Mouse (Mus musculus) embryonic facial prominence, embryonic 13.5 days (tissue): Measurements from ENCODE around the gene Abt1. TPM values are rescaled to one million over a fixed set of nuclear protein-coding genes. Genes with fewer than 3 reads are reported as not detected.
"Not testable (repeated sequence)": the region's sequence is repeated elsewhere in the genome, so short reads cannot be mapped to it uniquely, and the experiment has no call there.

Experiments
- ATAC-seq: fragments of 200-750 bp; cut with Nextera tagmentation; 2 replicates; pipeline ENCODE4 v1.8.0; 2017; ENCODE audit warnings: low read depth; ENCODE audit not compliant: insufficient number of reproducible peaks, insufficient read depth, low FRiP score, low TSS enrichment
- H3K27ac ChIP-seq: fragments of 300-500 bp; sonication (generic); 2 replicates; pipeline ENCODE4 v1.5.1; 2015; ENCODE audit warnings: moderate library complexity, mild to moderate bottlenecking, inconsistent platforms
- H3K27me3 ChIP-seq: fragments of 300-500 bp; sonication (generic); 2 replicates; pipeline ENCODE4 v1.6.1; 2015; ENCODE audit warnings: mild to moderate bottlenecking, inconsistent platforms
- H3K36me3 ChIP-seq: fragments of 300-500 bp; sonication (generic); 2 replicates; pipeline ENCODE4 v1.6.1; 2015; ENCODE audit warnings: mild to moderate bottlenecking, inconsistent platforms
- H3K4me1 ChIP-seq: fragments of 300-500 bp; sonication (generic); 2 replicates; pipeline ENCODE4 v1.6.1; 2015; ENCODE audit warnings: inconsistent platforms
- H3K4me2 ChIP-seq: fragments of 300-500 bp; sonication (generic); 2 replicates; pipeline ENCODE4 v1.6.1; 2015; ENCODE audit warnings: moderate library complexity, mild to moderate bottlenecking, inconsistent platforms
- H3K4me3 ChIP-seq: fragments of 300-500 bp; sonication (generic); 2 replicates; pipeline ENCODE4 v1.5.1; 2015; ENCODE audit warnings: mild to moderate bottlenecking, inconsistent platforms
- H3K9ac ChIP-seq: fragments of 300-500 bp; sonication (generic); 2 replicates; pipeline ENCODE4 v1.6.1; 2015; ENCODE audit warnings: mild to moderate bottlenecking, inconsistent platforms
- H3K9me3 ChIP-seq: fragments of 300-500 bp; sonication (generic); 2 replicates; pipeline ENCODE4 v1.6.1; 2016; ENCODE audit warnings: inconsistent platforms
- WGBS: fragments of 180-500 bp; shearing (Covaris S2); methylation state at CpG from one replicate; pipeline ENCODE4 v1.1.7; 2015; ENCODE audit warnings: mixed read lengths; 5-methylcytosine and 5-hydroxymethylcytosine counted together
- polyA plus RNA-seq: library from polyadenylated mRNA; unstranded; fragments of >200 nt; fragmentation: Nextera tagmentation; extraction: Ambion mirVana; gene quantifications from 2 replicates; pipeline ENCODE4 v1.2.1, GENCODE M21; 2015

The Abt1 gene
- polyA plus RNA-seq, 1 experiment from 2014 or later = 14.6 TPM

GRCm38 (mm10) chr13:23412211-23412629 lies 11.4 kb downstream of the Abt1 start:
- Histone ChIP-seq H3K4me3 (peak overlapping the region; percentile 43), H3K27me3 (peaks cover 31% of the 10 kb centered on the region), H3K4me1 (peaks cover 13% of the 10 kb centered on the region), H3K4me2 (peak overlapping the region; percentile 63), H3K9me3 (no peaks in the 10 kb centered on the region), H3K27ac (no peak overlapping the region), H3K36me3 (0 out of 2 replicates have a peak, but pooled peaks cover 4% of the 10 kb centered on the region), H3K9ac (peak overlapping the region; percentile 57)
- no peak for ATAC-seq
- 0% methylated on average over 20 of the region's 20 CpGs for WGBS

- ATAC-seq = no peak
- Histone ChIP-seq H3K27me3 (peaks cover 31% of the 10 kb centered on the region), H3K27ac (no peak overlapping the region), H3K4me1 (peaks cover 13% of the 10 kb centered on the region), H3K9ac (0 out of 2 replicates have a peak overlapping the region, but pooled peaks have one; percentile 57), H3K4me2 (peak overlapping the region; percentile 63), H3K4me3 (peak overlapping the region; percentile 43), H3K36me3 (0 out of 2 replicates have a peak, but pooled peaks cover 3% of the 10 kb centered on the region), H3K9me3 (no peaks in the 10 kb centered on the region)
- 3% methylated on average over 29 of the region's 29 CpGs for WGBS
These were observed 12.1 kb downstream of the Abt1 start for GRCm38 (mm10) chr13:23411311-23412210.

GRCm38 (mm10) chr13:23410632-23411031 lies 13.0 kb downstream of the Abt1 start:
- WGBS = 69% methylated on average over 9 of the region's 9 CpGs
- ATAC-seq = no peak
- peaks cover 31% of the 10 kb centered on the region for H3K27me3 ChIP-seq
- H3K9ac ChIP-seq = no peak overlapping the region
- H3K4me3 ChIP-seq = no peak overlapping the region
- H3K4me1 ChIP-seq = peaks cover 13% of the 10 kb centered on the region
- H3K9me3 ChIP-seq = no peaks in the 10 kb centered on the region
- no peak overlapping the region for H3K4me2 ChIP-seq
- no peaks in the 10 kb centered on the region for H3K36me3 ChIP-seq
- no peak overlapping the region for H3K27ac ChIP-seq

- Histone ChIP-seq H3K4me1 (peaks cover 10% of the 10 kb centered on the region; the same call in 1 of the 2 replicates), H3K9ac (no peak overlapping the region), H3K4me3 (no peak overlapping the region), H3K9me3 (no peaks in the 10 kb centered on the region), H3K27me3 (peaks cover 29% of the 10 kb centered on the region), H3K27ac (no peak overlapping the region), H3K4me2 (0 out of 2 replicates have a peak overlapping the region, but pooled peaks have one; percentile 65), H3K36me3 (no peaks in the 10 kb centered on the region)
- WGBS = 5% methylated on average over 2 of the region's 2 CpGs
- no peak for ATAC-seq
These were observed 21.0 kb downstream of the Abt1 start for GRCm38 (mm10) chr13:23402626-23403025.

GRCm38 (mm10) chr13:23401683-23402527 lies 21.8 kb downstream of the Abt1 start:
- H3K27me3 ChIP-seq = peaks cover 36% of the 10 kb centered on the region
- ATAC-seq = no peak
- peak overlapping the region; percentile 65 for H3K9ac ChIP-seq
- peaks cover 10% of the 10 kb centered on the region; the same call in 1 of the 2 replicates for H3K4me1 ChIP-seq
- no peaks in the 10 kb centered on the region for H3K36me3 ChIP-seq
- peak overlapping the region; percentile 41 for H3K4me3 ChIP-seq
- H3K9me3 ChIP-seq = no peaks in the 10 kb centered on the region
- peak overlapping the region; percentile 65 for H3K4me2 ChIP-seq
- H3K27ac ChIP-seq = no peak overlapping the region
- WGBS = 2% methylated on average over 19 of the region's 19 CpGs

GRCm38 (mm10) chr13:23400771-23401682 lies 22.6 kb downstream of the Abt1 start:
- no peak overlapping the region for H3K27ac ChIP-seq
- H3K36me3 ChIP-seq = no peaks in the 10 kb centered on the region
- peaks cover 44% of the 10 kb centered on the region for H3K27me3 ChIP-seq
- ATAC-seq = no peak
- peak overlapping the region; percentile 65 for H3K4me2 ChIP-seq
- H3K4me1 ChIP-seq = peaks cover 16% of the 10 kb centered on the region; the same call in 1 of the 2 replicates
- H3K9me3 ChIP-seq = no peaks in the 10 kb centered on the region
- 5% methylated on average over 24 of the region's 24 CpGs for WGBS
- H3K4me3 ChIP-seq = peak overlapping the region; percentile 41
- no peak overlapping the region for H3K9ac ChIP-seq

- not testable (repeated sequence) for H3K27ac ChIP-seq, H3K9ac ChIP-seq, ATAC-seq, H3K36me3 ChIP-seq, H3K9me3 ChIP-seq
- Histone ChIP-seq H3K27me3 (peaks cover 69% of the 10 kb centered on the region), H3K4me2 (peak overlapping the region; percentile 76; the same call in 1 of the 2 replicates), H3K4me3 (peak overlapping the region; percentile 48), H3K4me1 (peaks cover 13% of the 10 kb centered on the region; the same call in 1 of the 2 replicates)
- 6% methylated on average over 14 of the region's 14 CpGs for WGBS
These were observed 26.8 kb downstream of the Abt1 start for GRCm38 (mm10) chr13:23396913-23397312.

- under 1% methylated on average over 31 of the region's 31 CpGs for WGBS
- Histone ChIP-seq H3K9me3 (no peaks in the 10 kb centered on the region), H3K4me1 (peaks cover 7% of the 10 kb centered on the region; the same call in 1 of the 2 replicates), H3K27ac (no peak overlapping the region), H3K27me3 (peaks cover 68% of the 10 kb centered on the region), H3K4me2 (peak overlapping the region; percentile 76), H3K36me3 (no peaks in the 10 kb centered on the region), H3K4me3 (peak overlapping the region; percentile 48), H3K9ac (0 out of 2 replicates have a peak overlapping the region, but pooled peaks have one; percentile 53)
- ATAC-seq = no peak
These were observed 27.4 kb downstream of the Abt1 start for GRCm38 (mm10) chr13:23396246-23396703.

GRCm38 (mm10) chr13:23395301-23396245 lies 28.1 kb downstream of the Abt1 start:
- peaks cover 66% of the 10 kb centered on the region for H3K27me3 ChIP-seq
- no peak for ATAC-seq
- peak overlapping the region; percentile 76 for H3K4me2 ChIP-seq
- 2% methylated on average over 43 of the region's 43 CpGs for WGBS
- peaks cover 6% of the 10 kb centered on the region; the same call in 1 of the 2 replicates for H3K4me1 ChIP-seq
- no peaks in the 10 kb centered on the region for H3K9me3 ChIP-seq
- peak overlapping the region; percentile 48 for H3K4me3 ChIP-seq
- no peaks in the 10 kb centered on the region for H3K36me3 ChIP-seq
- no peak overlapping the region for H3K27ac ChIP-seq
- peak overlapping the region; percentile 53 for H3K9ac ChIP-seq

- ATAC-seq = no peak
These were observed 36.1 kb downstream of the Abt1 start for GRCm38 (mm10) chr13:23387548-23387947.

More at GRCm38 (mm10) chr13:23387548-23387947, 36.1 kb downstream of the Abt1 start:
- Histone ChIP-seq H3K9me3 (no peaks in the 10 kb centered on the region), H3K27ac (no peak overlapping the region), H3K4me3 (no peak overlapping the region), H3K4me1 (no peaks in the 10 kb centered on the region), H3K27me3 (0 out of 2 replicates have a peak, but pooled peaks cover 7% of the 10 kb centered on the region), H3K9ac (no peak overlapping the region), H3K36me3 (no peaks in the 10 kb centered on the region), H3K4me2 (no peak overlapping the region)
- 69% methylated on average over 1 of the region's 1 CpGs for WGBS
